Mouse (Mus musculus): ENCODE data around the gene Mlst8.

DNA sequence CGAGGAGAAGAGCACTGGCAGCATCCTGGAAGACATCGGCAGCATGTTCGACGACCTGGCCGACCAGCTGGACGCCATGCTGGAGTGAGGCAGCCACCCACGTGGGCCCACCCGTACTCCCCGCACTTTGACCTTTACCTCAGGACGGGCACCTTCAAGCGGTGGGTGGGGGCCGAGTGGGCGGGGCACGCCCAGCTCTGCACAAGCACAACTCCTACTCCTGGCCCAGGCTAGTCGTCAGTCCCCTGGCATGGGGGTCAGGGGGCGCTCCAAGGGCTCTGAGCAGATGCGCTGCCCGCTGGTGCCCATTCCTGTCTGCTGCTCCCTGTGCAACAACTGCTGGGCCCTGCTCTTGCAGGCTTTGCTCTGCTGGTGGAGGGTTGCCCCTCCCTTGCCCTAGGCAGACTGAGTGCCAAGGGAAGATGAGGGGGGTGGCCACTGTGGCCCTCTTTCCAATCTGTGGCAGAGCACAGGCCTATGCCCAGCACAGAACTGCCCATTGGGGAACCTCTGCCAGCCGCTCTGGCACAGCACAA is 28.3 kb upstream of the Mlst8 start:
- no peak for TF ChIP-seq CTCF (conservative IDR thresholded peaks at IDR 0.05; ENCODE audit: low read length)
- no peak for TF ChIP-seq NANOG (IDR thresholded peaks at IDR 0.05; ENCODE audit: borderline replicate concordance, low read length)
